Comparison of ENCODE assay signal across 9 mouse cellular contexts in genomic region chr16:10540763-10541597, GRCm38 (mm10). TPM values are rescaled to one million over a fixed set of nuclear protein-coding genes. Genes with fewer than 3 reads are reported as not detected.
DNase-seq lines count a peak whose midpoint lies in the region; ATAC-seq and TF ChIP-seq lines count a peak whose summit lies in the region.
"Had no signal": no experiment of that assay in that cellular context is flagged by ENCODE, and none has a peak within 500 bp of the region (broad histone marks: within the 10 kb centered on the region; RNA-seq: fewer than 3 reads in every experiment).

No protein-coding gene starts in this region.

- no peak for TF ChIP-seq CTCF in G1E (IDR thresholded peaks at IDR 0.05; ENCODE audit: low read depth, low read length)

- H3K9me3 ChIP-seq in heart, embryonic 12.5 days (replicated peaks) = no peaks in the 10 kb centered on the region
- H3K9me3 ChIP-seq in G1E (replicated peaks) = no peaks in the 10 kb centered on the region
- H3K9me3 ChIP-seq in heart, embryonic 16.5 days (replicated peaks; ENCODE audit: control insufficient read depth, low read length) = no peaks in the 10 kb centered on the region

- H3K27ac ChIP-seq in heart, embryonic 12.5 days (ENCODE audit: poor library complexity, severe bottlenecking) = peak overlapping the region; percentile 19; the same call in 1 of the 2 replicates
- peak overlapping the region; percentile 84 for H3K27ac ChIP-seq in heart, embryonic 16.5 days (ENCODE audit: low read length)

- DNase-seq in heart, adult 9 months (ENCODE audit: low spot score in 2 of 2) = no peak
- peak; percentile 18 for DNase-seq in G1E (ENCODE audit: low spot score)
- DNase-seq in ovary, postnatal 36 days (ENCODE audit: low spot score) = no peak
- DNase-seq in layer of hippocampus, postnatal 36 days = no peak

- H3K36me3 ChIP-seq in heart, embryonic 12.5 days = 0 out of 2 replicates have a peak, but pooled peaks cover 4% of the 10 kb centered on the region
- H3K36me3 ChIP-seq in G1E (replicated peaks) = peaks cover 36% of the 10 kb centered on the region
- no peaks in the 10 kb centered on the region for H3K36me3 ChIP-seq in heart, embryonic 16.5 days (ENCODE audit: control insufficient read depth, insufficient read depth)

- peak overlapping the region; percentile 87 for H3K9ac ChIP-seq in heart, embryonic 12.5 days
- H3K9ac ChIP-seq in heart, embryonic 16.5 days (ENCODE audit: low read length) = peak overlapping the region; percentile 83

- peak overlapping the region; percentile 84 for H3K4me2 ChIP-seq in heart, embryonic 12.5 days
- peak overlapping the region; percentile 70 for H3K4me2 ChIP-seq in heart, embryonic 16.5 days (ENCODE audit: low read depth, low read length)

- 61% methylated on average over 16 of the region's 16 CpGs for WGBS in heart, embryonic 12.5 days
- 58% methylated on average over 16 of the region's 16 CpGs for WGBS in heart, embryonic 16.5 days

- peaks cover 45% of the 10 kb centered on the region for H3K4me1 ChIP-seq in heart, embryonic 12.5 days (replicated peaks)
- peaks cover 45% of the 10 kb centered on the region for H3K4me1 ChIP-seq in G1E (ENCODE audit: insufficient read depth, low read depth, low read length)
- H3K4me1 ChIP-seq in heart, embryonic 16.5 days (ENCODE audit: control insufficient read depth, insufficient read depth, low read length) = peaks cover 39% of the 10 kb centered on the region

- ATAC-seq in heart, embryonic 12.5 days (ENCODE audit: insufficient number of reproducible peaks, low FRiP score) = no peak
- ATAC-seq in G1E (ENCODE audit: extremely low read depth, insufficient number of reproducible peaks, low FRiP score, poor library complexity, severe bottlenecking) = no peak
- no peak for ATAC-seq in heart, embryonic 16.5 days (replicated peaks; ENCODE audit: extremely low read depth, insufficient read depth, low FRiP score)
- peak; percentile 21 for ATAC-seq in megakaryocyte progenitor cell, adult 5-6 weeks (replicated peaks; ENCODE audit: poor library complexity)
- no peak for ATAC-seq in erythroid progenitor cell, adult 5-6 weeks (replicated peaks; ENCODE audit: low FRiP score, poor library complexity, severe bottlenecking)
- ATAC-seq: Patski had no signal

- peak overlapping the region; percentile 71 for H3K4me3 ChIP-seq in heart, embryonic 12.5 days
- peak overlapping the region; percentile 77; the same call in 1 of the 2 replicates for H3K4me3 ChIP-seq in G1E (ENCODE audit: low read depth, low read length)
- H3K4me3 ChIP-seq in heart, embryonic 16.5 days (ENCODE audit: low read length) = peak overlapping the region; percentile 78

- H3K27me3 ChIP-seq in heart, embryonic 12.5 days (replicated peaks) = no peaks in the 10 kb centered on the region
- no peaks in the 10 kb centered on the region for H3K27me3 ChIP-seq in G1E (ENCODE audit: insufficient read depth, low read length)
- no peaks in the 10 kb centered on the region for H3K27me3 ChIP-seq in heart, embryonic 16.5 days (ENCODE audit: control insufficient read depth, insufficient read depth, low read length)
- H3K27me3 ChIP-seq: Patski had no signal

RNA-seq across cellular contexts. Expression of gene Dexi, which starts 1.9 kb away (rescaled TPM):
- polyA plus RNA-seq in heart, embryonic 12.5 days (2016; fragmentation: Nextera tagmentation; extraction: Ambion mirVana) = 19.4 and 20.8 TPM in 2 replicates
- total RNA-seq in G1E (2014; fragmentation: Nextera tagmentation) (7.1 and 12.1 TPM in 2 replicates), G1E (2017) (5.0 and 7.5 TPM in 2 replicates)
- 20.2 and 23.2 TPM in 2 replicates for polyA plus RNA-seq in G1E (2012)
- 14.0 and 17.5 TPM in 2 replicates for polyA plus RNA-seq in heart, embryonic 16.5 days (2015; fragmentation: Nextera tagmentation; extraction: Ambion mirVana)
- 5.7 and 7.3 TPM in 2 replicates for total RNA-seq in megakaryocyte progenitor cell, adult 5-6 weeks (2015)
- total RNA-seq in megakaryocyte progenitor cell, adult 5-6 weeks (2017) = 3.3 and 6.0 TPM in 2 replicates
- total RNA-seq in erythroid progenitor cell, adult 5-6 weeks (2015; ENCODE audit: low replicate concordance) = 2.2 and 5.4 TPM in 2 replicates
- 1.8 TPM in 1 of 2 replicates, not detected in the other for total RNA-seq in erythroid progenitor cell, adult 5-6 weeks (2017; ENCODE audit: low replicate concordance)
- total RNA-seq in layer of hippocampus, postnatal 36 days (2021) = 10 to 100 TPM; 65.8 to 66.8 TPM

RNA-seq across cellular contexts. Expression of gene Clec16a, which starts 4.2 kb away (rescaled TPM):
- 30.0 and 33.7 TPM in 2 replicates for polyA plus RNA-seq in heart, embryonic 12.5 days (2016; fragmentation: Nextera tagmentation; extraction: Ambion mirVana)
- total RNA-seq in G1E (2014; fragmentation: Nextera tagmentation) (47.7 and 47.9 TPM in 2 replicates), G1E (2017) (11.9 and 12.6 TPM in 2 replicates)
- 15.4 and 18.1 TPM in 2 replicates for polyA plus RNA-seq in G1E (2012)
- 30.8 and 32.6 TPM in 2 replicates for polyA plus RNA-seq in heart, embryonic 16.5 days (2015; fragmentation: Nextera tagmentation; extraction: Ambion mirVana)
- 10.8 and 11.5 TPM in 2 replicates for total RNA-seq in megakaryocyte progenitor cell, adult 5-6 weeks (2015)
- 12.6 and 14.6 TPM in 2 replicates for total RNA-seq in megakaryocyte progenitor cell, adult 5-6 weeks (2017)
- 6.7 and 8.6 TPM in 2 replicates for total RNA-seq in erythroid progenitor cell, adult 5-6 weeks (2015; ENCODE audit: low replicate concordance)
- 4.0 and 5.4 TPM in 2 replicates for total RNA-seq in erythroid progenitor cell, adult 5-6 weeks (2017; ENCODE audit: low replicate concordance)
- 100 to 1,000 TPM in 1 of 2 experiments, 10 to 100 TPM in 1; 97.8 to 103 TPM for total RNA-seq in layer of hippocampus, postnatal 36 days (2021)

Comparison
In these comparisons a context has a peak if more than half of its experiments do, and no peak if none do; other contexts are left out.
1. RNA of gene Dexi, which starts 1.9 kb away (total RNA-seq): 65.8 to 66.8 TPM in layer of hippocampus, postnatal 36 days; 5.0 to 12.1 TPM in G1E, 3.3 to 7.3 TPM in megakaryocyte progenitor cell, adult 5-6 weeks and 1.8 to 5.4 TPM in erythroid progenitor cell, adult 5-6 weeks; every median in the first group is over 4 times any median in the second.
2. Peak in every context shown above with its lines, with median percentiles within 50 percentile points of each other: H3K4me3 ChIP-seq.